Mouse (Mus musculus) liver, embryonic 14.5 days (tissue): ENCODE data around the gene Hdac4.

Source experiments
- CTCF ChIP-seq: IDR thresholded peaks from 2 replicates; pipeline ENCODE4 v1.5.1; 2016; ENCODE audit warnings: antibody characterized with exemption, low read depth, control low read depth
- EP300 ChIP-seq: IDR thresholded peaks from 2 replicates; pipeline ENCODE4 v1.6.1; 2016; ENCODE audit warnings: antibody characterized with exemption, low read depth

- TF ChIP-seq EP300 (no peak), CTCF (no peak)
These were observed 263.3 kb downstream of the Hdac4 start for GRCm38 (mm10) chr1:91932221-91932620.
